Mouse (Mus musculus): ENCODE measurements around the gene Ola1. TPM values are rescaled to one million over a fixed set of nuclear protein-coding genes. Genes with fewer than 3 reads are reported as not detected.

Gene Ola1
- total and polyA plus RNA-seq, 3 experiments = 114 to 182 (median 175) TPM

DNA sequence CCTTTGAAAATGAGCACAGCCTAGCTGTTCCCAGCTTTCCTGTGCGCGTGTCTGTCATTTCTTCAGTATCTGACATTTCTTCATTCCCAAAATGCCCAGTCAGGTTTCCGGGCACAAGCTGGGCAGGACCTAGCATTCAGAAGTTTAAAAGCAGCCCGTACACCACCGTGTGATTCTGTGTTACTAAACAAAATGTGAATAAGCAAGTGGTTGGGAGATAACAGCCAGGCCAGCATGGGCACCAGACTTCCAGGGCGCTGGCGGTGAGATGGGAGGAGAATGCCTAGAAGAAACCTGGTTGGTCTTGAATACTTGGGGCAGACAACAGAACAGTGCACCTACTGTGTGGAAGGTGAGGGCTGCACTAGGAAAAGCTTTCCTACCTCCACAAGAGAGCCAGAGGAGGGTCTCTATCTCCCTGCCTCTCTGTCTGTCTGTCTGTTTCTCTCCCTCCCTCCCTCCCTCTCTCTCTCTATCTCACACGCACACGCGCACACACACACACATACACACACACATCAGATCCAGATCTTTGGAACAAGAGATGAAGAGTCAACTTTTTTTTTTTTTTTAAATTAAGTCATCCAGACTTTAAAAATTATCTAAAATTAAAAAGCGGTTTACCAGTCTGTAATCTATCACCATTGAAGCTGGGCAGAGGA lies 144.8 kb downstream of the Ola1 start:
- Histone ChIP-seq H3K27ac (ENCODE audit: insufficient read depth, low read depth) (no peak overlapping the region), H3K4me2 (ENCODE audit: insufficient read depth, low read depth, poor library complexity, severe bottlenecking) (no peak overlapping the region), H3K79me2 (replicated peaks; ENCODE audit: control insufficient read depth, extremely low read depth, insufficient read depth, poor library complexity, severe bottlenecking) (no peaks in the 10 kb centered on the region), H3K36me3 (replicated peaks in 1 of 2; ENCODE audit: control insufficient read depth in 1 of 2, insufficient read depth in 1 of 2, low read length in 1 of 2) (no peaks in the 10 kb centered on the region), H3K4me3 (replicated peaks in 1 of 3; ENCODE audit: low read depth in 2 of 3, low read length in 2 of 3, poor library complexity in 1 of 3) (no peak overlapping the region), H3K9ac (ENCODE audit: insufficient read depth, low read depth) (no peak overlapping the region), H3K4me1 (ENCODE audit: control insufficient read depth in 1 of 2, insufficient read depth in 2 of 2) (peaks cover 12 to 24% of the 10 kb centered on the region in 2 experiments), H3K27me3 (replicated peaks) (no peaks in the 10 kb centered on the region), H3K9me3 (replicated peaks; ENCODE audit: low read length) (peaks cover 5% of the 10 kb centered on the region)
- in situ Hi-C loops (cut with MboI; ENCODE audit: low pct_ligation_motif_present, low pct_unique_long_range_greater_than_20kb, low sequenced_read_pairs) = no loop called here
- TF ChIP-seq USF2 (conservative IDR thresholded peaks at IDR 0.05; ENCODE audit: low read depth, low read length) (no peak), CTCF (conservative IDR thresholded peaks at IDR 0.05 in 1 of 2, IDR thresholded peaks at IDR 0.05 in 1 of 2; ENCODE audit: low read depth in 2 of 2, low read length in 2 of 2) (no peak), JUND (conservative IDR thresholded peaks at IDR 0.05; ENCODE audit: low read depth, low read length) (no peak), E2F4 (IDR thresholded peaks at IDR 0.05; ENCODE audit: insufficient replicate concordance, low read depth, low read length) (no peak), POLR2AphosphoS2 (IDR thresholded peaks at IDR 0.05; ENCODE audit: low read depth, low read length) (no peak), MAZ (IDR thresholded peaks at IDR 0.05; ENCODE audit: low read depth, low read length) (no peak), TBP (conservative IDR thresholded peaks at IDR 0.05; ENCODE audit: low read depth, low read length) (no peak), RCOR1 (conservative IDR thresholded peaks at IDR 0.05; ENCODE audit: low read depth, low read length) (no peak), POLR2A (IDR thresholded peaks at IDR 0.05; ENCODE audit: low read depth, low read length) (no peak), BHLHE40 (IDR thresholded peaks at IDR 0.05; ENCODE audit: low read depth, low read length) (no peak), ZMIZ1 (IDR thresholded peaks at IDR 0.05; ENCODE audit: low read depth, low read length) (no peak), CHD1 (IDR thresholded peaks at IDR 0.05; ENCODE audit: low read depth, low read length) (no peak)
- DNase-seq (ENCODE audit: extremely low read depth) = no peak
- dilution Hi-C loops (cut with MboI; ENCODE audit: extremely low pct_ligation_motif_present, extremely low pct_unique_long_range_greater_than_20kb, low sequenced_read_pairs) = no loop called here

DNA sequence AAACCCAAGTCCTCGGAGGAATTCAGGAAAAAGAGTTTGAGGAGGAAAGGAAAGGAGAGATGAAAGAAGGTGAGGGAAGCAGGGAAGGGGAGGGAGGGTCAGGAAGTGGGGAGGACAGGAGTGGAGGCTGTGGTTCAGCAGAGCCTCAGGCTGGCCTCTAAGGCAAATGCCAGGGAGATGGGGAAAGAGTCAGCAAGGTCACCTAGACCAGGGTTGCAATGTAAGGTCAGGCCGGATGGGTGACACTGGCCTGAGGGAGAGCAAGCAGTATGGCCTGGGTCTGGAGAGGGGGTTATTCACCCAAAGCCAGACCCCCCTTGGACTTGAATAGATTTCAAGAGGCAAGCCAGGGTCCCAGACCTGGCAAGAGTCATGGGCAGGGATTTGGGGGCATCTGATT lies 147.5 kb downstream of the Ola1 start:
- dilution Hi-C loops (cut with MboI; ENCODE audit: extremely low pct_ligation_motif_present, extremely low pct_unique_long_range_greater_than_20kb, low sequenced_read_pairs) = no loop called here

More for the DNA sequence above, 147.5 kb downstream of the Ola1 start:
- no peak overlapping the region for H3K27ac ChIP-seq (ENCODE audit: insufficient read depth, low read depth)
- H3K36me3 ChIP-seq (replicated peaks in 1 of 2; ENCODE audit: control insufficient read depth in 1 of 2, insufficient read depth in 1 of 2, low read length in 1 of 2) = no peaks in the 10 kb centered on the region
- no peak overlapping the region for H3K4me2 ChIP-seq (ENCODE audit: insufficient read depth, low read depth, poor library complexity, severe bottlenecking)
- H3K79me2 ChIP-seq (replicated peaks; ENCODE audit: control insufficient read depth, extremely low read depth, insufficient read depth, poor library complexity, severe bottlenecking) = no peaks in the 10 kb centered on the region
- no peak for DNase-seq (ENCODE audit: extremely low read depth)
- H3K9me3 ChIP-seq (replicated peaks; ENCODE audit: low read length) = peaks cover under 1% of the 10 kb centered on the region
- TF ChIP-seq ZMIZ1 (IDR thresholded peaks at IDR 0.05; ENCODE audit: low read depth, low read length) (no peak), MYC (IDR thresholded peaks at IDR 0.05; ENCODE audit: low read depth, low read length) (no peak), CTCF (conservative IDR thresholded peaks at IDR 0.05 in 1 of 2, IDR thresholded peaks at IDR 0.05 in 1 of 2; ENCODE audit: low read depth in 2 of 2, low read length in 2 of 2) (no peak), ETS1 (conservative IDR thresholded peaks at IDR 0.05; ENCODE audit: low read depth, low read length) (no peak), CHD1 (IDR thresholded peaks at IDR 0.05; ENCODE audit: low read depth, low read length) (no peak), MAFK (IDR thresholded peaks at IDR 0.05; ENCODE audit: insufficient replicate concordance, low read length) (no peak), UBTF (IDR thresholded peaks at IDR 0.05; ENCODE audit: low read depth, low read length) (no peak), MAZ (IDR thresholded peaks at IDR 0.05; ENCODE audit: low read depth, low read length) (no peak), BHLHE40 (IDR thresholded peaks at IDR 0.05; ENCODE audit: low read depth, low read length) (no peak), E2F4 (IDR thresholded peaks at IDR 0.05; ENCODE audit: insufficient replicate concordance, low read depth, low read length) (no peak), GABPA (IDR thresholded peaks at IDR 0.05; ENCODE audit: insufficient replicate concordance, low read depth, low read length) (no peak)
- in situ Hi-C loops (cut with MboI; ENCODE audit: low pct_ligation_motif_present, low pct_unique_long_range_greater_than_20kb, low sequenced_read_pairs) = no loop called here
- no peak overlapping the region for H3K4me3 ChIP-seq (replicated peaks in 1 of 3; ENCODE audit: low read depth in 2 of 3, low read length in 2 of 3, poor library complexity in 1 of 3)
- no peak overlapping the region for H3K9ac ChIP-seq (ENCODE audit: insufficient read depth, low read depth)
- H3K4me1 ChIP-seq (ENCODE audit: control insufficient read depth in 1 of 2, insufficient read depth in 2 of 2) = peaks cover 14 to 46% of the 10 kb centered on the region in 2 experiments
- no peaks in the 10 kb centered on the region for H3K27me3 ChIP-seq (replicated peaks)

All from CH12.LX (cell line).